Mouse (Mus musculus) adrenal gland, postnatal 25 days (tissue): Measurements from ENCODE around the gene Abca8b. TPM values are rescaled to one million over a fixed set of nuclear protein-coding genes. Genes with fewer than 3 reads are reported as not detected.
"Not testable (repeated sequence)": the region's sequence is repeated elsewhere in the genome, so short reads cannot be mapped to it uniquely, and the experiment has no call there.

Source experiments
- DNase-seq: peaks from one replicate; pipeline ENCODE4 v3.0.0; 2021; ENCODE audit warnings: mixed read lengths
- long read RNA-seq: library from polyadenylated mRNA; stranded (forward); transcript quantifications from one replicate; pipeline ENCODE4 v2.0.0, GENCODE M21; 2021
- total RNA-seq: library from RNA; stranded (reverse); gene quantifications from 2 replicates; pipeline ENCODE4 v1.2.3, GENCODE M21; 2021

Abca8b gene
- total RNA-seq = 5.5 and 6.6 TPM in 2 replicates
- long read RNA-seq, partial matches to known transcripts = 6 of 11 reads
- long read RNA-seq, other reads (novel, unspliced or antisense) = 5 of 11 reads

- DNase-seq = peak; percentile 79
Measured at GRCm38 (mm10) chr11:109995624-109996023, at the start of gene Abca8b. Gene Abca8b, minus strand, starts transcription at chr11:109995845.

- DNase-seq = peak; percentile 4
Measured at GRCm38 (mm10) chr11:110037795-110038194, 42.1 kb upstream of the Abca8b start.

- peak; percentile 2 for DNase-seq
Measured at GRCm38 (mm10) chr11:110028913-110029695, 33.5 kb upstream of the Abca8b start.

DNA sequence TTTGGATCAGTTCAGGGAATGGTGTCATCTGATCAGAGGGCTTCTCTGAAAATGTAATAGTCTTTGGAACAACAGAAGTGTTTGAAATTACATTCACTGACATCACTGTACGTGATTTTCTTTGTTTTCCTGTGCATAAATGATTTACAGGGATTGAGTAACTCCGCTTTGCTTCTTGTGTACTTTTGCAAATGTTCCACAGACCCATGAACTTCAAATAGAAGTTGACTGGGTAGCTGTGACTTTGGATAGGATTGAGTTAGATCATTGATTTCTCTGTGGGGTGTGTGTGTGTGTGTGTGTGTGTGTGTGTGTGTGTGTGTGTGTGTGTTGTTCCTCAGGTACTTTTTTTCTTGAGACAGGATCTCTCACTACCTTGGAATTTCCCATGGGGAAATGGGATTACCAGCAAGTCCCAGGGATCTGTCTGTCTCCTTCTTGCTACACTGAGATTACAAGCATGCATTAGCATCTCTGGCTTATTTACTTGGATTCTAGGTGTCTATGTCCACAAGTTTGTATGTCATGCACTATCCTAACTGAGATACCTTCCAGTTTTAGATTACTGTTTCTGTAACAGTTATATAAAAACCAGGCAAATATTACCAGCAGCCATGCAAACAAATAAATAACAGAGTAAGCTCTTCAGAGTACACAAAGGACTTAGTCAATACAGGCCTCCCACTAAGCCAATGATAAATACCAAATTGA lies 15.3 kb upstream of the Abca8b start:
- DNase-seq = no peak

DNA sequence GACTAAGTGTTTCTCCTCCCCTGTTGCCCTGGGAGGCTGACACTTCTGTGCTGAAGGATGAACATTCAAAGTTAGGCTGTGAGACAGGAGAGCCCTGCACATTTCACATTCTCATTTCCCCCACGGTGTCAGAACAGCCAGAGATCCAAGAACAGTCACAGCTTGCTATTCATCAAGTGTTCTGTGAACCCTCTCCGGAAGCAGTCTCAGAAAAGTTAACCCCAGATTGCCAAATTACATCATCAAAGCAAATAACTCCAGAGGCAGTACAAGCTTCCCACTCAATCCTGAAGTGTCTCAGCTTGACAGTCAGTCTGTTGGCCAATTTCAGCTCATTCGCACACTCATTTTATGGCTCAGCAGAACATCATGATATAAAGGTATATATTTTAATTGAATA lies 632 bp downstream of the Abca8b start:
- DNase-seq = no peak

GRCm38 (mm10) chr11:109994014-109994413 lies 1.6 kb downstream of the Abca8b start:
- DNase-seq = no peak

DNA sequence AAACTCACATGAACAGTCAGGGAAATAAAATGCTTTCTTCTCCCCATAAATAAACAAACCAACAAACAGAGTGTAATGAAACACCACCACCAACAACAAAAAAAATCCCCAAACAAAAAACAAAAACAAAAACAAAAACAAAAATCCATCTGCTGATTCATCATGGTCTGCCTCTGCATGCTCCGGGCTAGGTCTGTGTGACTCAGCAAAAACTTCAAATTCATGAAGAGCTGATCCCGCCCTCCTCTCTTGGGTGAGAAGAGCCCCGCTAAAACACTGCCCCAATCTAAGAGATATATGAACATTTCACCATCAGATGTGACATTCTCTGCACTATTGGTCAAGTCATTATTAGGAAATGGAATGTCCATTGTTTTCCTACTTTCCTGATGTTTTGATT lies 4.4 kb downstream of the Abca8b start:
- DNase-seq = no peak

- DNase-seq = no peak
Measured at GRCm38 (mm10) chr11:109990256-109990655, 5.4 kb downstream of the Abca8b start.

DNA sequence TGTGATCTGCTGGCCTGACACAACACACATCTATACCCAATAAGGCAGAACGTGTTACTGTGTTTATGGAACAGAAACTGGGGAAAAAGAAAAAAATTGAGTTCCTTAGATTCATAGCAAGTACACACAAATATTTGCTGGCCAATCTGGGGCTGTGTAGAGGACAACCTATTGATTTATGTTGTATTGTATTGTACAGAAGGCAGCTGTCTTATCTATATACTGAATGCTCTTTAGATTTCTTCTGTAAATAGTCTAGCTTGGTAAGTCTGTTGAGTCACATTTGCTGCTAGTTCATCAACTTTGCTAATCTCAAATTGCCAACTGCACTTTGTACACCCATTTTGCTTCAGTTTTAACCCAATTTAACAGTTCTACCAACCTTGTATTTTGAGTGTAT lies 7.5 kb downstream of the Abca8b start:
- no peak for DNase-seq

DNA sequence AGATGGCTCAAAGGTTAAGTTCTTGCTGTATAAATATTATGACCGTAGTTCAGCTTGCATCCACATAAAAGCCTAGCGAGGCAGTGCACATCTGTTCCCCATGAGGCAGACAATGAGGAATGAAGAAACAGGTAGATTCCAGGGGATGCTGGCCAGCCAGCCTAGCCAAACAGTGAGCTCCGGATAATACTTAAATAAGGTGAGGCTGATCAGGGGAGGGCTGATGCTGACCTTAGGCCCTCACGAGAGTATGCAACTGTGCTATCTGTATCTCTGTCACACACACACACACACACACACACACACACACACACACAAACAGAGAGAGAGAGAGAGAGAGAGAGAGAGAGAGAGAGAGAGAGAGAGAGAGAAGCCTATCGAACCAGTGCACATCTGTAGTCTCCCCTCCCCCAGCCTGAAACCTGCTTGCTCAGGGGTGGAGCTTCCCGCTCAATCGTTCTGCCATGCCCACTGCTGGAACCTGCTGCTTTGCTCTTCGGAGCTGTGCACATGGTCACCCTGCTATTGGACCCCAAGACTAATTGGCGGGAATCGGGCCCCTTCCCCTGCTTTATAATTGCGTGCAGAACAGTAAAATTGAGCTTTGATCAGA lies 8.1 kb downstream of the Abca8b start:
- DNase-seq = not testable (repeated sequence)

GRCm38 (mm10) chr11:109981872-109982271 lies 13.8 kb downstream of the Abca8b start:
- no peak for DNase-seq

- no peak for DNase-seq
Measured at GRCm38 (mm10) chr11:109970521-109970920, 25.1 kb downstream of the Abca8b start.

DNA sequence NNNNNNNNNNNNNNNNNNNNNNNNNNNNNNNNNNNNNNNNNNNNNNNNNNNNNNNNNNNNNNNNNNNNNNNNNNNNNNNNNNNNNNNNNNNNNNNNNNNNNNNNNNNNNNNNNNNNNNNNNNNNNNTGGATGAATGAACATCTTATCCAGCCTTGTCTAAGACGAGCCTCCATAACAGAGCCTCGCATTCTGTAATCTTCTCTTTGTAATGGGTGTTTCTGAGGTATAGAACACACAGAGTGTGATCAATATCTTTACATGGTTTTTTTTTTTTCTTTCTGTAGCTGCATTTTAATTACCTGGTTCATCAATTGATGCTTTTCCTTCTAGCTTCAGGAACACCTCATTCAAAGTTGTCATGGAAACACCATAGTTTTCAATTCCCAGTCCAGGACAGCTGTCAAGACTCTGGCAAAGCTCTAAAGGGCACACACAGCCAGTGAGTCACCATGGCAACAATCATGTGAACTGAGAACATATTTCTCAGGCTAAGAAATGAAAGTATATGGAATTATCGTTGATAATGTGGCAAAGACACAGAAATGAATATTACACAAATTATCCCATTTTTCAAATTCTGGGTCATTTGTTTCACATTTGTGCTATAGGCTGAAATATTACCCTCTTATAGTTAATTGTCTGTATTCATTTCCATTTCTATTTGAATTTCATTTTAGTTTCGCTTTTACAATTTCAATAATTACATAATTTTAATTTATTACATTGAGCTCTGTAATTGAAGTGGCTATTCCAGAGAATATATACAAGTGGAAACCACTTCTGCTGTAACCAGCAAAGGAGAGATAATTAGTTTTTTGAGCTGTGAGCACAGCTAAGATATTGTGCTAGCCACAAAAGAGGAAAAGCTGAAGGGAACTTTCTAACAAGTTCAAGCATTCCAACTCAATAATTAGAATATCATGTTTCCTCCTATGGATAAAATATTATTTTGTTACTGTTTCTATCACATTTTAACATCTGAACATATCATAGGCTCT lies 33.9 kb downstream of the Abca8b start:
- no peak for DNase-seq

DNA sequence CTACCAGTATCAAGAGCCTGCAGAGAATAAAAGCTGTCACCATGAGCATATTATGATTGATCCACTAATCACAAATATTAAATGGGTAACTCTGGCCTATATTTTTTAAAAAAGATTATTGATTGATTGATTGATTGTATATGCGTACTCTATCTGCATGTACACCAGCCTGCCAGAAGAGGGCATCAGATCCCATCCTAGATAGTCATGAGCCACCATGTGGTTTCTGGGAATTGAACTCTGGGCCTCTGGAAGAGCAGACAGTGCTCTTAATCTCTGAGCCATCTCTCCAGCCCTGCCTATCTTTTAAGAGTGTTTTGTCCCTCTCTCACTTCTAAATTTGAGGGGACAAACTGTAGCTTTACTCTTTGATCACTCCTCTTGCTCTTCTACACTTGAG lies 40.5 kb downstream of the Abca8b start:
- DNase-seq = no peak

GRCm38 (mm10) chr11:109936915-109937314 lies 58.7 kb downstream of the Abca8b start:
- no peak for DNase-seq

- DNase-seq = not testable (repeated sequence)
Measured at GRCm38 (mm10) chr11:109933207-109933606, 62.4 kb downstream of the Abca8b start.

DNA sequence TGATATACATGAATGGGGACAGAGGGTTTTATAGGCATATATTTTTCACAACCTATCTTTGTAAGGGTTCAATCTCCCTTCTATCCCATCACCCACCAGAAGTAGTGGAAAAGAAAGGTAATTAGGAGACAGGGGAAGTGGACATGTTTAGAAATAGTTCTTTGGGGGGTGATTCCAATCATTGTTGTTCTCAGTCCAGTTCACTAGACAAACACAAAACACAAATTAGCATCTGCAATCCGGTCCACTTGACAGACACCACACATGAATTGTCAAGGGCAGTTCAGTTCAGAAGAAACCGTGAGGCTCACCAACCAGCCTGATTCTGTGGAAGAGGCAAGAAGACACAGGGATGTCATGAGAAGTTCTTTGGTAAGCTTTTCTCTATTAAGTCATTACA lies 67.2 kb downstream of the Abca8b start:
- no peak for DNase-seq

DNA sequence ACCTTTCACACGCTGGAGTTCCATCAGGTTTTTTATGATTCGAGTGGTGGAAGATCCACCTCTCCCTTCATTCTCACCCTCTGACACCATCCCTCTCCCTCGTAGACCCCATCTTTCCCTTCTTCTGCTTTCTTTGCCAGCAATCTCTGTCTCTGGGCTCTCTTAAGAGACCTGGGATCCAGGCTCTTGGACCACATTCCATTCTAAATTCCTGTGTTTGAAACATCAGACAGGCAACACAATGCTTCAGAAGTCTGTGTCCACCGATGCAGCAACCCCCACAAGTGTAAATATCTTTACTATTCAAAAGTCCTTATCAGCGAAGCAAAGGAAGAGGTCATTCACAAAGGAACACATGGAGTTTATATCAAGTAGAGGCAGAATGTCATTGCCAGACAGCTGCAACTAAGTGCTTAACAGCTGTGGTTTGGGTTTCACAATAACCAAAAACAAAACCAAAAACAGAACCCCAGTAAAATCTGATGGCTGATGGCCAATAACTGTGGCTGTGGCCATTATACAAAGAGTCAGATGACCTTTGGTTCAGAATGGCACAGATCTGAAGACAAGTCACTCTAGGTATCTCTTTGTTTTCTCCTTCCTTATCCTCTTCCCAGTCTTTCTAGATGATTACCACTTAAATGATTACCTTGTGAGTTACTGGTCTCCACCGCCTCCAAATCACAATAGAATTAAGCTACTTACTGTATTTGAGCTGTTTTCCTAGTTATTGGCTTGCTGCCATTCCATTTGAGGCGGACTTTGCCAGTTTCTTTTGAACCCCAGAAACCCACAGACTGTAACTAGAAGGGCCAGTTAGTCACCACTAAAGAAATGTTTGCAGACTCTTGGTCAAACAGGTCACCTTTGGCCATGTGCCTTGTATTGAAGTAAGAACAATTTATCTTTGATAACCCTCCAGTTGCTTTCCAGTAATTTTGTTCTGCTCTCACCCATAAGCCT lies 68.6 kb downstream of the Abca8b start:
- no peak for DNase-seq

DNA sequence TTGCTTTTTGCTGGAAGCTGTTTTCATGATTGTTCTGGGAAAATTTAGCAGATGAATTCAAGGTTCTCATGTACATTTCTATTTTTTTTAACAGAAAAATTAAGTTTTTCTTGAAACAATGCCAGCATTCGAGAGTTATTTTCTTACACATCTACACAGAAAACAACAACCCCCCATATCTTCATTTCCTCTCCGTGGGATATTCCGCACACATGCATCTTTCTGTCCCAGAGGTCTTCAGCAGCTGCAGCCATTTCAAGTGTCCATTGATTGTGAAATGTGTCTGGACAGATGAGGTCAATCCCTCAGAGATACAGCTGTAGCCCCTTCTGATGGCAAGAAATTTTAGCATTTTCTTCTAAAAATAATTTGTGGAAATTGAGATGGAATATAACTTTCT lies 73.4 kb downstream of the Abca8b start:
- no peak for DNase-seq

DNA sequence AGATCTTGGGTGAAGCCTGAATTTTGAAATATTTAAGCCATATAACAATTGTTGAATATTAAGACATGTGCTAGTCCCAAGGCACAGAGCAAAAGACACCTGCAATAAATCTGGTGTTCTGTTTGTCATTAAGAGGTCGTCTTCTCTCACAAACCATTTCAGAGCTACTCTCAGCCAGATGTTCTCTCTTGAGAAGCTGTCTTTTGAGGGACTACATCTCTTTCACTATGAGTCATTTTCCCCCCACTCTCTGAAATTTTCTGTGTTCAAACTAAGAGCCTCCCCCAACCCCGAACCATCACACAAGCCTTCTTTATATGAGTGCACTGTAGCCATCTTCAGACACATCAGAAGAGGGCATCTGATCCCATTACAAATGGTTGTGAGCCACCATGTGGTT lies 76.2 kb downstream of the Abca8b start:
- no peak for DNase-seq

DNA sequence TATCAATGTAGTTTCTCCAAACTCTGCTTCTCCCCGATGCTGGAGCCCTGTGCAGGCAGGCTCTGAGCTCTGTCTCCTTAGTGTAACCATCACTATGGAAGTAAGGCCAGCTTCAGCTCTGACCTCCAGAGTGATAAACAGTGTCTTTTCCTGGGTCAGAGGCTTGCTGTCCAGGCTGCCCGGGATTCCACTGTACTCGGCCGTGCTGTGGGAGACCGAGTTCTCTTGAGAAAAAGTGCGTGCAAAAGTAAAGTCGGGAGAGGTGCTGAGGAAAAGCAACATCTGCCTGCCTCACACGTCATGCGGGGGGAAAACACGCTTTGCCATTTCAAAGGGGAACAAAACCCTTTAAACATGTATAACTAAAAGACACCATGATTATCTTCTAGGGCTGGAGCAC lies 79.0 kb downstream of the Abca8b start:
- no peak for DNase-seq
